Mouse (Mus musculus): ENCODE measurements around the gene Cnpy3. TPM values are rescaled to one million over a fixed set of nuclear protein-coding genes. Genes with fewer than 3 reads are reported as not detected.

Cnpy3 gene
- polyA plus RNA-seq, 1 experiment, result 41.9 TPM

- H3K79me3 ChIP-seq (ENCODE audit: low read depth), result no peaks in the 10 kb centered on the region
- H3ac ChIP-seq (ENCODE audit: control insufficient read depth, insufficient read length, low read depth), result no peak overlapping the region
- peaks cover 8% of the 10 kb centered on the region for H3K36me3 ChIP-seq (ENCODE audit: control insufficient read depth, insufficient read depth)
- no peaks in the 10 kb centered on the region for H3K27me3 ChIP-seq (ENCODE audit: control insufficient read depth, insufficient read depth, insufficient read length)
- no peak for TF ChIP-seq MAX (IDR thresholded peaks at IDR 0.05)
- TF ChIP-seq USF1 (IDR thresholded peaks at IDR 0.05; ENCODE audit: low read depth), result no peak
- no peak for TF ChIP-seq FOSL1 (IDR thresholded peaks at IDR 0.05; ENCODE audit: insufficient read depth, low read length, poor library complexity, severe bottlenecking)
- TF ChIP-seq MYOG (IDR thresholded peaks at IDR 0.05; ENCODE audit: control insufficient read depth, extremely low read depth, insufficient read length), result no peak
- no peak for TF ChIP-seq CEBPB (IDR thresholded peaks at IDR 0.05; ENCODE audit: low read depth)
- no peak for TF ChIP-seq CTCF (IDR thresholded peaks at IDR 0.05; ENCODE audit: control insufficient read depth, insufficient read depth, insufficient read length)
- TF ChIP-seq MYOD1 (IDR thresholded peaks at IDR 0.05; ENCODE audit: control insufficient read depth, insufficient read length, low read depth), result no peak
- no peak overlapping the region for H3K4me3 ChIP-seq (ENCODE audit: insufficient read depth, poor library complexity, severe bottlenecking)
- H3K79me2 ChIP-seq (ENCODE audit: control insufficient read depth, insufficient read depth), result no peaks in the 10 kb centered on the region
Observed at GRCm38 (mm10) chr17:46735287-46735686, 16.7 kb downstream of the Cnpy3 start.

- Histone ChIP-seq H3K27me3 (ENCODE audit: control insufficient read depth, insufficient read depth, insufficient read length) (no peaks in the 10 kb centered on the region), H3K79me2 (ENCODE audit: control insufficient read depth, insufficient read depth) (no peaks in the 10 kb centered on the region), H3K36me3 (ENCODE audit: control insufficient read depth, insufficient read depth) (peaks cover 8% of the 10 kb centered on the region), H3ac (ENCODE audit: control insufficient read depth, insufficient read length, low read depth) (no peak overlapping the region), H3K4me3 (ENCODE audit: insufficient read depth, poor library complexity, severe bottlenecking) (no peak overlapping the region), H3K79me3 (ENCODE audit: low read depth) (no peaks in the 10 kb centered on the region)
- TF ChIP-seq CTCF (IDR thresholded peaks at IDR 0.05; ENCODE audit: control insufficient read depth, insufficient read depth, insufficient read length) (no peak), MYOG (IDR thresholded peaks at IDR 0.05; ENCODE audit: control insufficient read depth, extremely low read depth, insufficient read length) (no peak), MAX (IDR thresholded peaks at IDR 0.05) (no peak), FOSL1 (IDR thresholded peaks at IDR 0.05; ENCODE audit: insufficient read depth, low read length, poor library complexity, severe bottlenecking) (no peak)
Observed at GRCm38 (mm10) chr17:46734055-46734454, 18.0 kb downstream of the Cnpy3 start.

GRCm38 (mm10) chr17:46728904-46729318, 23.1 kb downstream of the Cnpy3 start, which contains the start of gene Gnmt:
Gene Gnmt, minus strand, starts transcription at chr17:46729168.
- Histone ChIP-seq H3K27me3 (ENCODE audit: control insufficient read depth, insufficient read depth, insufficient read length) (no peaks in the 10 kb centered on the region), H3K36me3 (ENCODE audit: control insufficient read depth, insufficient read depth) (no peaks in the 10 kb centered on the region), H3K4me3 (ENCODE audit: insufficient read depth, poor library complexity, severe bottlenecking) (no peak within 1 kb of the TSS), H3ac (ENCODE audit: control insufficient read depth, insufficient read length, low read depth) (no peak within 1 kb of the TSS), H3K79me2 (ENCODE audit: control insufficient read depth, insufficient read depth) (no peaks in the 10 kb centered on the region), H3K79me3 (ENCODE audit: low read depth) (no peaks in the 10 kb centered on the region)
- no peak for TF ChIP-seq CTCF (IDR thresholded peaks at IDR 0.05; ENCODE audit: control insufficient read depth, insufficient read depth, insufficient read length)
- no peak for TF ChIP-seq MYOD1 (IDR thresholded peaks at IDR 0.05; ENCODE audit: control insufficient read depth, insufficient read length, low read depth)
- TF ChIP-seq MAX (IDR thresholded peaks at IDR 0.05), result no peak
- TF ChIP-seq CEBPB (IDR thresholded peaks at IDR 0.05; ENCODE audit: low read depth), result no peak
- no peak for TF ChIP-seq MYOG (IDR thresholded peaks at IDR 0.05; ENCODE audit: control insufficient read depth, extremely low read depth, insufficient read length)
- no peak for TF ChIP-seq USF1 (IDR thresholded peaks at IDR 0.05; ENCODE audit: low read depth)
- no peak for TF ChIP-seq FOSL1 (IDR thresholded peaks at IDR 0.05; ENCODE audit: insufficient read depth, low read length, poor library complexity, severe bottlenecking)

DNA sequence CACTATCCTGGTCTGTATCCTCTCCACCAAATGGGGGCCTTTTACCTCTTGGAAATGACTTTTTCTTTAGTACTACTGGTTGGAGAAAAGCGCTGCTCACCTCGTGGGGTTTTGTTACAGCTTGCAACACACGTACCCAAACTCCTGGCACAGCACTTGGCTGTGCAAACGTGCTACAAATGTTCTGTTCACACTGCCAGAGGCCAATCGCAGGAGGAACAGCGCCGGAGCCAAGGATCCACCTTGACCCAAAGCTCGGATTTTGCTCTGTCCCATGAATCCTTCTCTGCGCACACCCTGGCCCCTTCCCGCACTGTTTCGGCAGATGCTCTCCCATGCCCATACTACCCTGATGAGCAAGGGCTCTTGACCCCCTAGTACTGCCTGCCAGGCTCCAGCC, 23.5 kb downstream of the Cnpy3 start:
- H3K36me3 ChIP-seq (ENCODE audit: control insufficient read depth, insufficient read depth), result no peaks in the 10 kb centered on the region
- H3K79me3 ChIP-seq (ENCODE audit: low read depth), result no peaks in the 10 kb centered on the region
- H3K79me2 ChIP-seq (ENCODE audit: control insufficient read depth, insufficient read depth), result no peaks in the 10 kb centered on the region
- H3K27me3 ChIP-seq (ENCODE audit: control insufficient read depth, insufficient read depth, insufficient read length), result no peaks in the 10 kb centered on the region
- no peak overlapping the region for H3ac ChIP-seq (ENCODE audit: control insufficient read depth, insufficient read length, low read depth)
- TF ChIP-seq USF1 (IDR thresholded peaks at IDR 0.05; ENCODE audit: low read depth), result no peak
- no peak for TF ChIP-seq FOSL1 (IDR thresholded peaks at IDR 0.05; ENCODE audit: insufficient read depth, low read length, poor library complexity, severe bottlenecking)
- no peak for TF ChIP-seq MAX (IDR thresholded peaks at IDR 0.05)
- no peak for TF ChIP-seq MYOG (IDR thresholded peaks at IDR 0.05; ENCODE audit: control insufficient read depth, extremely low read depth, insufficient read length)
- no peak for TF ChIP-seq CEBPB (IDR thresholded peaks at IDR 0.05; ENCODE audit: low read depth)
- no peak for TF ChIP-seq CTCF (IDR thresholded peaks at IDR 0.05; ENCODE audit: control insufficient read depth, insufficient read depth, insufficient read length)
- no peak for TF ChIP-seq MYOD1 (IDR thresholded peaks at IDR 0.05; ENCODE audit: control insufficient read depth, insufficient read length, low read depth)
- no peak overlapping the region for H3K4me3 ChIP-seq (ENCODE audit: insufficient read depth, poor library complexity, severe bottlenecking)

GRCm38 (mm10) chr17:46728021-46728420, 24.0 kb downstream of the Cnpy3 start:
- TF ChIP-seq MYOD1 (IDR thresholded peaks at IDR 0.05; ENCODE audit: control insufficient read depth, insufficient read length, low read depth) (no peak), MAX (IDR thresholded peaks at IDR 0.05) (no peak), CTCF (IDR thresholded peaks at IDR 0.05; ENCODE audit: control insufficient read depth, insufficient read depth, insufficient read length) (no peak)

GRCm38 (mm10) chr17:46727271-46727670, 24.7 kb downstream of the Cnpy3 start:
- H3K79me2 ChIP-seq (ENCODE audit: control insufficient read depth, insufficient read depth), result no peaks in the 10 kb centered on the region
- H3K27me3 ChIP-seq (ENCODE audit: control insufficient read depth, insufficient read depth, insufficient read length), result no peaks in the 10 kb centered on the region
- TF ChIP-seq CTCF (IDR thresholded peaks at IDR 0.05; ENCODE audit: control insufficient read depth, insufficient read depth, insufficient read length), result no peak
- no peak for TF ChIP-seq MYOD1 (IDR thresholded peaks at IDR 0.05; ENCODE audit: control insufficient read depth, insufficient read length, low read depth)
- TF ChIP-seq FOSL1 (IDR thresholded peaks at IDR 0.05; ENCODE audit: insufficient read depth, low read length, poor library complexity, severe bottlenecking), result no peak
- no peak for TF ChIP-seq MYOG (IDR thresholded peaks at IDR 0.05; ENCODE audit: control insufficient read depth, extremely low read depth, insufficient read length)
- TF ChIP-seq CEBPB (IDR thresholded peaks at IDR 0.05; ENCODE audit: low read depth), result no peak
- no peak for TF ChIP-seq USF1 (IDR thresholded peaks at IDR 0.05; ENCODE audit: low read depth)
- TF ChIP-seq MAX (IDR thresholded peaks at IDR 0.05), result no peak
- H3K4me3 ChIP-seq (ENCODE audit: insufficient read depth, poor library complexity, severe bottlenecking), result no peak overlapping the region
- no peaks in the 10 kb centered on the region for H3K36me3 ChIP-seq (ENCODE audit: control insufficient read depth, insufficient read depth)
- H3K79me3 ChIP-seq (ENCODE audit: low read depth), result no peaks in the 10 kb centered on the region
- H3ac ChIP-seq (ENCODE audit: control insufficient read depth, insufficient read length, low read depth), result no peak overlapping the region

More at GRCm38 (mm10) chr17:46728021-46728420, 24.0 kb downstream of the Cnpy3 start:
- Histone ChIP-seq H3ac (ENCODE audit: control insufficient read depth, insufficient read length, low read depth) (no peak overlapping the region), H3K36me3 (ENCODE audit: control insufficient read depth, insufficient read depth) (no peaks in the 10 kb centered on the region), H3K4me3 (ENCODE audit: insufficient read depth, poor library complexity, severe bottlenecking) (no peak overlapping the region), H3K27me3 (ENCODE audit: control insufficient read depth, insufficient read depth, insufficient read length) (no peaks in the 10 kb centered on the region), H3K79me2 (ENCODE audit: control insufficient read depth, insufficient read depth) (no peaks in the 10 kb centered on the region), H3K79me3 (ENCODE audit: low read depth) (no peaks in the 10 kb centered on the region)

Data from C2C12 (cell line).